Mouse (Mus musculus) heart, adult 2 months (tissue): ENCODE measurements around the gene Akt1s1. TPM values are rescaled to one million over a fixed set of nuclear protein-coding genes. Genes with fewer than 3 reads are reported as not detected.

Experiments used
- DNase-seq, 2 experiments: peaks; one replicate each; pipeline ENCODE4 v3.0.0; 2021
- H3K27ac ChIP-seq: fragments of 200-600 bp; 2 replicates; pipeline ENCODE4 v1.8.1; 2022
- H3K27me3 ChIP-seq: fragments of 200-500 bp; 2 replicates; pipeline ENCODE4 v1.6.1; 2012; ENCODE audit warnings: mild to moderate bottlenecking, low read length, inconsistent platforms, mixed read lengths; ENCODE audit not compliant: control insufficient read depth, insufficient read depth
- H3K36me3 ChIP-seq: fragments of 200-500 bp; 2 replicates; pipeline ENCODE4 v1.6.1; 2012; ENCODE audit warnings: low read length, inconsistent platforms; ENCODE audit not compliant: control insufficient read depth, insufficient read depth
- H3K4me1 ChIP-seq: fragments of 200-500 bp; 2 replicates; pipeline ENCODE4 v1.6.1; 2011; ENCODE audit warnings: low read length; ENCODE audit not compliant: control insufficient read depth, insufficient read depth
- H3K4me3 ChIP-seq: fragments of 200-600 bp; 2 replicates; pipeline ENCODE4 v1.8.1; 2022
- H3K79me2 ChIP-seq: fragments of 200-500 bp; replicated peaks from 2 replicates; pipeline ENCODE4 v1.6.1; 2012; ENCODE audit warnings: mild to moderate bottlenecking, inconsistent platforms, low read length, moderate library complexity, mixed read lengths; ENCODE audit not compliant: control insufficient read depth, insufficient read depth
- H3K9ac ChIP-seq: fragments of 200-500 bp; 2 replicates; pipeline ENCODE4 v1.6.1; 2012; ENCODE audit warnings: low read depth, mild to moderate bottlenecking, control low read depth, inconsistent platforms, low read length, mixed read lengths
- CTCF ChIP-seq: fragments of 200-600 bp; IDR thresholded peaks from 2 replicates; pipeline ENCODE4 v1.8.1; 2022; ENCODE audit warnings: antibody characterized with exemption, mild to moderate bottlenecking, moderate library complexity
- EP300 ChIP-seq: fragments of 200-500 bp; IDR thresholded peaks from 2 replicates; pipeline ENCODE4 v1.6.1; 2011; ENCODE audit warnings: low read depth, low read length, control low read depth; ENCODE audit not compliant: insufficient read depth
- POLR2A ChIP-seq: fragments of 200-500 bp; IDR thresholded peaks from 2 replicates; pipeline ENCODE4 v1.6.1; 2011; ENCODE audit warnings: mild to moderate bottlenecking, low read depth, low read length, control low read depth; ENCODE audit not compliant: insufficient read depth
- WGBS: fragments of 180-500 bp; shearing (Covaris S2); methylation state at CpG from one replicate; pipeline ENCODE4 v1.1.7; 2018; 5-methylcytosine and 5-hydroxymethylcytosine counted together
- intact Hi-C: fragments of 180-260 bp; cut with DNase I; formaldehyde crosslinking; loops from one replicate; pipeline ENCODE4 v1.15.1; 2025
- polyA plus RNA-seq: library from polyadenylated mRNA; depleted of rRNA; stranded (reverse); fragments of >200 nt; gene quantifications from 2 replicates; pipeline ENCODE4 v1.2.3, GENCODE M21; 2012
- total RNA-seq, 2 experiments: library from RNA; stranded (reverse); gene quantifications; 2 replicates each; pipeline ENCODE4 v1.2.3; 2021

Gene Akt1s1
- total and polyA plus RNA-seq, 3 experiments = 62.6 to 72.8 (median 63.0) TPM

DNA sequence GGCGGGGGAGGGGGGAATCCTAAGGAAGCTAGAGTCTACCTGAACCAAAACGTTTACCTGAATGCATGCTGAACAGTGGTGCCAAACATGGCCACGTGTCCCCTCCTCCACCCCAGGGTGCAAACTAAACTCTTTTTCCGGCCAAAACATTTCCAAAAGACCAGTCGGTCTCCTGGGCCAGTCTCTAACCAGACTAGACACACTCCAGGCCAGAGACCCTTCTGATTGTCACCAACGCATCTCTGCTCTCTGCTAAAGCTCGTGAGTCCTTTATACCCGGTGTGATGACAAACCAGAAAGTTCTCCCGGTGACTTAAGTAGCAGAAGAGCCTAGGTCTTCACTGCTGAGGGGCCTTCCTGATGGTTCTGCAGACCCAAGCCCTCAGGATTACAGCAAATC is 19.0 kb downstream of the Akt1s1 start:
- TF ChIP-seq POLR2A = no peak
- no peak for TF ChIP-seq EP300
- TF ChIP-seq CTCF = no peak
- Histone ChIP-seq H3K9ac (peak overlapping the region; percentile 37; the same call in 1 of the 2 replicates), H3K79me2 (no peaks in the 10 kb centered on the region; the same call in 1 of the 2 replicates), H3K36me3 (no peaks in the 10 kb centered on the region; the same call in 1 of the 2 replicates), H3K4me3 (peak overlapping the region; percentile 72), H3K27ac (peak overlapping the region; percentile 94), H3K4me1 (peaks cover 29% of the 10 kb centered on the region), H3K27me3 (no peaks in the 10 kb centered on the region)
- intact Hi-C loops = loop anchor here (2.0 kb wide), 1 partner anchor 13 kb away; no protein-coding TSS in a partner anchor
- DNase-seq = no peak
- WGBS = 38% methylated on average over 9 of the region's 9 CpGs

DNA sequence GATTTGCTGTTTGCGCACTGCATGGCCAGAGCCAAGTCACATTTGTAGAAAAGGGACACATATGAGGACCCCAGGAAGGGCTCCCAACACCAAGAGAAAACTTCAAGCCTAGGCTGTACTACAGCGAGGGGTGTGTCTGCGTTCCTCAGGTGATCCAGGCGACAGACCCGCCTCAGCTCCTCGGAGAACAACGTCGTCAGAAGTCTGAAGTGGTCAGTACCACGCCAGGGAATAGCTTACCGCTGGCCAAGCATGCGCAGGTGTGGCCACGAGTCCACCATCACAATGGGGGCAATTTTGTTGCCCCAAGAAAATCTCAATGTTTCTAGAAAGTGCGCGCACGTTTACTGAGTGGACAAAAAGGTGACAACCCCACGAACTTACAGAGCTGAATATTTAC is 19.7 kb downstream of the Akt1s1 start:
- 9% methylated on average over 16 of the region's 16 CpGs for WGBS
- Histone ChIP-seq H3K36me3 (no peaks in the 10 kb centered on the region; the same call in 1 of the 2 replicates), H3K79me2 (no peaks in the 10 kb centered on the region; the same call in 1 of the 2 replicates), H3K4me3 (peak overlapping the region; percentile 72), H3K9ac (peak overlapping the region; percentile 95; the same call in 1 of the 2 replicates), H3K4me1 (peaks cover 29% of the 10 kb centered on the region), H3K27me3 (no peaks in the 10 kb centered on the region), H3K27ac (peak overlapping the region; percentile 94)
- intact Hi-C loops = loop anchor here (2.0 kb wide), 1 partner anchor 14 kb away; no protein-coding TSS in a partner anchor
- no peak for DNase-seq
- TF ChIP-seq POLR2A = no peak
- TF ChIP-seq EP300 = no peak

DNA sequence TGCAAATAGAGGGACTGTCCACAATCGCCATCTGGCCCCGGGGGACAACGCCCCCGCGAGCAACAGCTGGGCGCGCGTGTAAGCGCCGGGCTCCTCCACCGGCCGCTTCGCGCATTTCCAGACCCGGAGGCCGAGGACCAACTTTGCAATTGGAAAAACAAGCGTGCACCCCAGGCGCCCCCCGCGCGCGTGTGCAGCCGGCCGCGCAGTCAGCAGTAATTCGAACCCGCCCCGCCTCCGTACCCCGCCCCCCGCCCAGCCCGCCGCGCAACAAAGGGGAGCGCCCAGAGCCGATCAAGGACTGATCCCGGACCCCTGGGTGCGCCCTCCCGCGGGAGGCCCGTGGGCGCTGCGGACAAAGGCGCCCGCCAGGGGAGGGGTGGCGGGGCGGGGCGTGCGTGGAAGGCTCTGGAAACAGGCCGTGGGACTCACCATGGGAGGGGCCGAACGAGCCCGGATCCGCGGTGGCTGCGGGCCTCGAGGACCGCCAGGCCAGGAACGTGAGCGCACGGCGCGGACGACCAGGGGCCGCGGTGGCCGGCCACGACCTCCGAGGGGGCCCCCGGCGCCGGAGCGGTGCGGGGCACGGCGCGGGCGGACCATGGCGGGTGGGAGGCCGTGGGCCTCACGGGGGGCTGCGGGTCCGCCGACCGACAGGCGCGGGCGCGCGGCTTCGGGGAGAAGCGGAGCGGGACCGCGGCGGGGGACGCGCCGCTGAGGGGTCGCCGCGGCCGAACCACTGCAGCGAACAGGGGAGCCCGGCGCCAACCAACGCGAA is 20.3 kb downstream of the Akt1s1 start:
- Histone ChIP-seq H3K36me3 (no peaks in the 10 kb centered on the region; the same call in 1 of the 2 replicates), H3K79me2 (no peaks in the 10 kb centered on the region; the same call in 1 of the 2 replicates), H3K9ac (peak overlapping the region; percentile 95), H3K4me3 (peak overlapping the region; percentile 72), H3K27ac (peak overlapping the region; percentile 94), H3K27me3 (no peaks in the 10 kb centered on the region), H3K4me1 (peaks cover 29% of the 10 kb centered on the region)
- intact Hi-C loops = loop anchor here (2.0 kb wide), 1 partner anchor 14 kb away; no protein-coding TSS in a partner anchor
- peak; percentile 86 to 87 for DNase-seq
- under 1% methylated on average over 91 of the region's 108 CpGs for WGBS
- TF ChIP-seq POLR2A = no peak
- TF ChIP-seq CTCF = peak; percentile 24; the same call in 1 of the 2 replicates

DNA sequence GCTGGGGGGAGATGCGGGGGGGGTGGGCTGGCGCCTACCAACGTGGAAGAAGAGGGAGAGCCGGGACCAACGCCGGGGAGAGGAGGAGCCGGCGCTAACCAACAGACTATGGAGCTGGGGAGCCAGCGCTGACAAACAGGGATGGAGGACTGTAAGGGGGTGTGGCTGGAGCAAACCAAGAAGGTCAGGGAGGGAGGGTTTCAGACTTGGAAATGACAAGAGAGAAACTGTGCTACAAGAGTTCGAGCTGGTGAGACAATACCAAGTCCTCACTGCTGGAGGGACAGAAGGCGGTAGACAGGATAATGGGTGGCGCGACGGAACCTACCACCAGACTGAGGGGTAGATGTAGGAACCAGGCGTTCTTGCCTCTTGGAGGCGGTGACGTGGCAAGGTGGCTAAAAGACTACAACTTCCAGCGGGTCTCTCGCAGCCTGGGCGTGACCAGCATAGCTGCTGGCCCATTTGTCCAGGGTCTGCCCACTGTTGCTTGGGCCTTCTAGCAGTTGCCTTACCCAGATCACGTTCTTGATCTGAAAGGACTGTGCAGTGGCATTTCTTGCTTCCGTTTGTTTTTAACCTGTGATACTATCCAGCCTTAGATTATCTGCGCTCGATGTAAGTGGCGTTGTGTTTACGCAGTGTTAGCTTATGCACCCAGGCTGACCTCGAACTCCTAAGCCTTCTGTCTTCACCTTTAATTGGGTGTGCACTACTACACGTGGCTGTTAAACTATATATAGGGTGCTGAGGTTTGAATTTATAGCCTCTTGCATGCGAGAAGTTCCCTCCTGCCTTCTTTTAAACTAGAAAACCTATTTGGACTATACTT is 21.1 kb downstream of the Akt1s1 start, which contains the start of gene Ptov1:
Gene Ptov1, minus strand, starts transcription at position 92 of the 832 bp plus-strand sequence.
- H3K79me2 ChIP-seq = no peaks in the 10 kb centered on the region; the same call in 1 of the 2 replicates
- peak; percentile 88 to 94 for DNase-seq
- H3K4me1 ChIP-seq = peaks cover 28% of the 10 kb centered on the region
- peak within 1 kb of the TSS; percentile 95 for H3K9ac ChIP-seq
- no peaks in the 10 kb centered on the region for H3K27me3 ChIP-seq
- H3K36me3 ChIP-seq = no peaks in the 10 kb centered on the region; the same call in 1 of the 2 replicates
- 4% methylated on average over 29 of the region's 29 CpGs for WGBS
- peak; percentile 93 for TF ChIP-seq EP300
- TF ChIP-seq CTCF = peak; percentile 17
- peak; percentile 89 for TF ChIP-seq POLR2A
- peak within 1 kb of the TSS; percentile 72 for H3K4me3 ChIP-seq
- intact Hi-C loops = loop anchor here (2.0 kb wide), 2 partner anchors 15 to 21 kb away; no protein-coding TSS in a partner anchor
- peak within 1 kb of the TSS; percentile 94 for H3K27ac ChIP-seq

DNA sequence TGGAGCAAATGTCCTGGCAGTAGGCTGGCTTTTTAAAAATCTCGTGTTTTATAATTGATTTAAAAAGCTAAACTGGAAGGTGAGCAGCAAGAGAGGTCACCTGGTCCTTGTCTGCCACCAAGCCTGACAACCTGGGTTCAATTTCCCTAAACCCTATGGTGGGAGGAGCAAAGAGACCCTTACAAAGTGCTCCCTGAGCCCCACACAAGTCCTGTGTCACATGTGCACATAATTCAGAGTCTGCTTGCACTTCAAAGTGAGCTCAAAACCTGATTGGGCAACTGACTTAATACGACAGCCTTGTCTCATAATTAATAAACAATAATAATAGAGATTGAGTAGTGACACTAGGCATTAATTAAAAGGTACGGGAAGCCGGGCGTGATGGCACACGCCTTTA is 21.8 kb downstream of the Akt1s1 start:
- 88% methylated on average over 6 of the region's 6 CpGs for WGBS
- intact Hi-C loops = loop anchor here (2.0 kb wide), 1 partner anchor 20 kb away; no protein-coding TSS in a partner anchor
- Histone ChIP-seq H3K36me3 (no peaks in the 10 kb centered on the region; the same call in 1 of the 2 replicates), H3K9ac (no peak overlapping the region), H3K4me1 (peaks cover 23% of the 10 kb centered on the region), H3K27ac (peak overlapping the region; percentile 94), H3K4me3 (peak overlapping the region; percentile 72; the same call in 1 of the 2 replicates), H3K27me3 (no peaks in the 10 kb centered on the region), H3K79me2 (no peaks in the 10 kb centered on the region)
- no peak for DNase-seq
- TF ChIP-seq CTCF (no peak), POLR2A (no peak), EP300 (no peak)
